Mouse (Mus musculus) intestine, postnatal 0 days (tissue): ENCODE results near the gene 4932415D10Rik. TPM values are rescaled to one million over a fixed set of nuclear protein-coding genes. Genes with fewer than 3 reads are reported as not detected.

Source experiments
- ATAC-seq: fragments of 200-750 bp; cut with Nextera tagmentation; 2 replicates; pipeline ENCODE4 v1.8.0; 2017; ENCODE audit warnings: mild to moderate bottlenecking, moderate TSS enrichment, moderate library complexity
- H3K27ac ChIP-seq: fragments of 300-500 bp; sonication (generic); 2 replicates; pipeline ENCODE4 v1.5.1; 2014; ENCODE audit warnings: mild to moderate bottlenecking, low read depth, low read length, moderate library complexity
- H3K27me3 ChIP-seq: fragments of 300-500 bp; sonication (generic); replicated peaks from 2 replicates; pipeline ENCODE4 v1.6.1; 2014; ENCODE audit warnings: low read length, mixed read lengths; ENCODE audit not compliant: control insufficient read depth, insufficient read depth
- H3K36me3 ChIP-seq: fragments of 300-500 bp; sonication (generic); 2 replicates; pipeline ENCODE4 v1.6.1; 2014; ENCODE audit warnings: mild to moderate bottlenecking, moderate library complexity; ENCODE audit not compliant: control insufficient read depth, insufficient read depth
- H3K4me1 ChIP-seq: fragments of 300-500 bp; sonication (generic); replicated peaks from 2 replicates; pipeline ENCODE4 v1.6.1; 2014; ENCODE audit warnings: antibody characterized with exemption, low read length, mixed read lengths; ENCODE audit not compliant: control insufficient read depth, insufficient read depth
- H3K4me2 ChIP-seq: fragments of 300-500 bp; sonication (generic); replicated peaks from 2 replicates; pipeline ENCODE4 v1.6.1; 2014; ENCODE audit warnings: low read depth, mild to moderate bottlenecking, moderate library complexity
- H3K4me3 ChIP-seq: fragments of 300-500 bp; sonication (generic); 2 replicates; pipeline ENCODE4 v1.5.1; 2014; ENCODE audit warnings: low read depth, low read length
- H3K9ac ChIP-seq: fragments of 300-500 bp; sonication (generic); 2 replicates; pipeline ENCODE4 v1.6.1; 2014; ENCODE audit warnings: mild to moderate bottlenecking, low read depth, low read length
- H3K9me3 ChIP-seq: fragments of 300-500 bp; sonication (generic); 2 replicates; pipeline ENCODE4 v1.6.1; 2016; ENCODE audit warnings: mixed run types; ENCODE audit not compliant: control insufficient read depth
- CTCF ChIP-seq: sonication (generic); IDR thresholded peaks from 2 replicates; pipeline ENCODE4 v1.5.1; 2016; ENCODE audit warnings: low read depth, mild to moderate bottlenecking, control low read depth, antibody characterized with exemption, moderate library complexity
- WGBS: fragments of 180-500 bp; shearing (Covaris S2); extraction: QIAGEN DNeasy Blood & Tissue Kit; methylation state at CpG from one replicate; pipeline ENCODE4 v1.1.7; 2014; 5-methylcytosine and 5-hydroxymethylcytosine counted together
- polyA plus RNA-seq: library from polyadenylated mRNA; unstranded; fragments of >200 nt; fragmentation: Nextera tagmentation; extraction: Ambion mirVana; gene quantifications from 2 replicates; pipeline ENCODE4 v1.2.1, GENCODE M21; 2015

4932415D10Rik gene
- polyA plus RNA-seq, result not detected in 2 replicates

DNA sequence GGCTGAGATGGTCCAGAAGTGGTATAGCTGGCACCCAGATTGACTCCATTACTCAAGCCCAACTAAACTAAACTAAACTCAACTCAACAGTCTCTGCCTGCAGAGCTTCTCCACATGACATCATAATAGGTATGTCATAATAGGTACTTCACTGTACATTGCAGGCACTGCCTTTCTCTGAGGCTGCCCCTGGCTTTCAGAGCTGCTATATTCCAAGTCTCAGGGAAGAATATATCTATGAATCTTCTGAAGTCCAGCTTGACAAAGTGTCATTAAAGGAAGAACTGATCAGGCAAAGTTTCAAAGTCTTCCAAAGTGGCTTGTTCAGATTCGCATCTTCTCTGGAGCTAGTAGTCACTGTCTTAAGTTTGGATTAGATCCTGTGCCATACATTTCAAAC lies at the start of gene 4932415D10Rik:
Gene 4932415D10Rik, minus strand, starts transcription at position 101 of the 400 bp plus-strand sequence.
- H3K36me3 ChIP-seq, result no peaks in the 10 kb centered on the region
- no peak within 1 kb of the TSS for H3K4me3 ChIP-seq
- no peaks in the 10 kb centered on the region for H3K9me3 ChIP-seq
- no peaks in the 10 kb centered on the region for H3K4me1 ChIP-seq
- no peak within 1 kb of the TSS for H3K27ac ChIP-seq
- ATAC-seq, result no peak
- WGBS, result 87% methylated on average over 1 of the region's 1 CpGs
- TF ChIP-seq CTCF, result no peak
- no peak within 1 kb of the TSS for H3K9ac ChIP-seq
- H3K4me2 ChIP-seq, result no peak within 1 kb of the TSS
- H3K27me3 ChIP-seq, result no peaks in the 10 kb centered on the region

DNA sequence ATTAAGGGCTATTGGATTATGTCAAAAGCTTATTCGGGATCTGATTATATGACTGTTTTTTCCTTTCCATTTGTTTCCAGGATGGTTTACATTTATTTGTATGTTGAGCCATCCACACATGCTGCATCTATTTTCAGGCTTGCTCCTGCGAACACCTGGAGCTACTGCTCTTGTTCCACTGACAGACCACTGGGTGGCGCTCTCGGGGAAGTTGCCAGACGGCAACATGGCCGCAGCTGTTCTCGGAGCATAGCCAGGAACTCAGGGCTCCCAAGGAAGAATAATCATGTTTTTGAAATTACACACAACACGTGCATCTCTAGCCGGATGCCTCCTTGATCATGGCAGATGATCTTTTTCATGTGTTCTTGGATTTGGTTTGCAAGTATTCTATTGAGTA lies 45.5 kb upstream of the 4932415D10Rik start:
- Histone ChIP-seq H3K4me1 (no peaks in the 10 kb centered on the region), H3K27me3 (no peaks in the 10 kb centered on the region), H3K4me2 (no peak overlapping the region), H3K9ac (no peak overlapping the region), H3K36me3 (peaks cover 2% of the 10 kb centered on the region; the same call in 1 of the 2 replicates), H3K9me3 (peaks cover 11% of the 10 kb centered on the region), H3K4me3 (no peak overlapping the region), H3K27ac (no peak overlapping the region)
- ATAC-seq, result no peak
- WGBS, result 88% methylated on average over 9 of the region's 9 CpGs
- TF ChIP-seq CTCF, result 0 out of 2 replicates have a peak, but pooled peaks have one; percentile 7

DNA sequence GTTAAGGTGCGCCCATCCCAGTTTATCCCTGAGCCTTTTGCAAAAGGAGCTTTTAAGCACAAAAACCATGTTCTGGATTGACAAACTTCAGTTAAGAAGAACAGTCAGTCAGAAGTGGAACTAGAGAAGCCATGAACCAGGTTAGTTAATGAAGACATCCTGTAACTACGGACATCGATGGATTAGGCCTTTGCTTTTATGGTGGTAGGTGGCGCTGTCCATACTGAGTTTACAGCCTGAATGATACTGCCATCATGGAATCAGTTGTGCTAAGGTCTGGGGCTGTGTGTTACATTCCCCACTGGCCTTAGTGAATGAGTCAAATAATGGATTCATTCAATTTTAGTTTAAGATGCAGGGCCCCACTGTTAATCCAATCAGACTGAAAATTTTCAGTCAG lies 39.0 kb upstream of the 4932415D10Rik start:
- no peak for TF ChIP-seq CTCF
- H3K9ac ChIP-seq, result no peak overlapping the region
- H3K27ac ChIP-seq, result no peak overlapping the region
- H3K27me3 ChIP-seq, result no peaks in the 10 kb centered on the region
- no peaks in the 10 kb centered on the region for H3K9me3 ChIP-seq
- no peaks in the 10 kb centered on the region for H3K36me3 ChIP-seq
- ATAC-seq, result no peak
- H3K4me1 ChIP-seq, result no peaks in the 10 kb centered on the region
- WGBS, result 96% methylated on average over 4 of the region's 4 CpGs
- no peak overlapping the region for H3K4me2 ChIP-seq
- no peak overlapping the region for H3K4me3 ChIP-seq

DNA sequence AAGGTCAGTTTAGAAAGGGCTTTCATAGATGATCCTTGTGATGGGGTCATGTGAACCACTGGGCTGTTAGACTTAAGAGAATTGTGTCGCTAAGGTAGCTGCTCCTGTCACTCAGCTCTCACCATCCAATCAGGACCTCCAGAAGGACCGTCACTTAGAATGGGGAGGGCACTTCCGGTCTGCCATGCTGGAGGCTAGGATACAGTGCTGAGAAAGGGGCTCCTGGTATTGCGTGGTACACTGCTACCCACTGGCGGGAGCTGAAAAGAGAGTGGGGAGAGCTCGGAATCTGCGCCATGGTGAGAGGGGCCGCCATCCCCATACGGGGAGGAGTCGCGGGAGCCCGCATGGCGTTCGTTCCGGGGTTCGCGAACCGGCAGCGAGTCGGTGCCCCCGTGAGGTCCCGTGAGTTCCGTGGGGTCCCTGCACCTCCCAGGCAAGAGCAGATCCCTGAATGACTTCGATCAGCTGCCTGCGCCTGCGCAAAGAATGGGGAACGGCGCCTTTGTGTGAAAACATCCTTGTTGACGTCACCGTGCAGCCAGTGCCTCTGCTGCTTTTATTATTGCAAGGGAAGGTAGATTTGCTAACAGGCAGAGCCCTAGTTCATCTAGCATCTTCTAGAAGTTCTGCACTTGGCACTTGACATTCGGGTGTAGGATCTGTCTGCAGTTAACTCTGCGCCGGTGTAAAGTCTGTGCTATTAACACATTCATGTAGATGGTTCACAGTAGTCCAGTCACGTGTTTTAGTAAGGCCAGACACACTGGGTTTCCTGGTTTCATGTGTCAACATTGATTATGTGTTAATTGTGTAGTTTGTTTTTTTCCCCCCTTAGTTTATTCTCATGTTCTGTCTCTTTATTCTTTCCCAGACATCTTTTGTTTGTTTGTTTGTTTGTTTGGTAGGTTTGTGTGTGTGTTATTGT lies 38.0 kb upstream of the 4932415D10Rik start, which contains the start of gene Gm4924:
Gene Gm4924, plus strand, starts transcription at position 173 of the 928 bp plus-strand sequence.
- H3K4me3 ChIP-seq, result peak within 1 kb of the TSS; percentile 54
- 3% methylated on average over 34 of the region's 34 CpGs for WGBS
- H3K27ac ChIP-seq, result peak within 1 kb of the TSS; percentile 63
- peak; percentile 98 for ATAC-seq
- no peaks in the 10 kb centered on the region for H3K36me3 ChIP-seq
- H3K9ac ChIP-seq, result peak within 1 kb of the TSS; percentile 45
- peak; percentile 22; the same call in 1 of the 2 replicates for TF ChIP-seq CTCF
- no peaks in the 10 kb centered on the region for H3K27me3 ChIP-seq
- H3K4me1 ChIP-seq, result no peaks in the 10 kb centered on the region
- H3K4me2 ChIP-seq, result peak within 1 kb of the TSS; percentile 64
- H3K9me3 ChIP-seq, result no peaks in the 10 kb centered on the region

DNA sequence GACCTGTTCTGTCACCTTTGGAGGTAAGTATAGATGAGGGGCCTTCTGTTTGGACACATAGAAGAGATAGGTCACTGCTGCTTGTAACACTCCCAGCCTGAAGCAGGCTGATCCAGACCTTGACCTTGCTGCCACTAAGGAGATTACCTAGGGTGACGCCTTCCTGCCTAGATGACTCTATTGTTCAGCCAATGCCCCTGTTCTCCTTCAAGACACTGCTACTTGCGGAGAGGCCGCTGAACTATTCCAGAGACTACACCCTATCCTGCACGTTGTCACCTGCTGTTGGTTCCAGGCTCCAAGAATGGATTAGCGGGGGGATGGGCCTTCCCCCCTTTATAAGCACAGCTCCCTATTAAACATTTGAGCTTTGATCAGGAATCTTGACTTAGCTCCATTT lies 13.4 kb upstream of the 4932415D10Rik start:
- no peak for ATAC-seq
- Histone ChIP-seq H3K27me3 (no peaks in the 10 kb centered on the region), H3K36me3 (no peaks in the 10 kb centered on the region), H3K4me3 (no peak overlapping the region), H3K9me3 (no peaks in the 10 kb centered on the region), H3K9ac (no peak overlapping the region), H3K4me2 (no peak overlapping the region), H3K27ac (no peak overlapping the region), H3K4me1 (no peaks in the 10 kb centered on the region)
- 83% methylated on average over 5 of the region's 5 CpGs for WGBS
- no peak for TF ChIP-seq CTCF

DNA sequence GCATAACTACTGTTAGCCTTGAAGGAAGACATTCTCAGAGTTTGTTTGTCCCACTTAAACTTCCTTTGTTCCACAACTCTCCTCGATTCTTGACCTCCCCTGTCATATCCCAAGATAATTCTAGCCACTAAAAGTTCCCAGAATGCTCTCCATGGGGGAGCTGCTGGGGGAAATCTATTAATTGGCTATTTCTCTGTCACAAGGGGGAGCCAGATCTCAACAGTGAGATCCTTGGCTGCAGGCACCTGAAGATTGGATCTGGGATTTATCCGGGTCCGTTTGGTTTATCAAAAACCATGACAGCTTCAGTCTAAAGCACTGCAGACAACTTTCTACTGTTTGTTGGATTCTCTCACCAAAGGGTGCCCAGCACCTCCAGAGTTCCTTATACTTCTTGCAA lies 3.8 kb upstream of the 4932415D10Rik start:
- 52% methylated on average over 3 of the region's 3 CpGs for WGBS

More for the DNA sequence above, 3.8 kb upstream of the 4932415D10Rik start:
- no peak overlapping the region for H3K4me2 ChIP-seq
- no peaks in the 10 kb centered on the region for H3K36me3 ChIP-seq
- no peak overlapping the region for H3K4me3 ChIP-seq
- H3K9ac ChIP-seq, result no peak overlapping the region
- TF ChIP-seq CTCF, result no peak
- no peak overlapping the region for H3K27ac ChIP-seq
- no peak for ATAC-seq
- no peaks in the 10 kb centered on the region for H3K4me1 ChIP-seq
- H3K27me3 ChIP-seq, result no peaks in the 10 kb centered on the region
- no peaks in the 10 kb centered on the region for H3K9me3 ChIP-seq
